Mouse (Mus musculus): Measurements from ENCODE around the gene Gm28845. TPM values are rescaled to one million over a fixed set of nuclear protein-coding genes. Genes with fewer than 3 reads are reported as not detected.

Gene Gm28845
- total and polyA plus RNA-seq, 3 experiments = not detected

DNA sequence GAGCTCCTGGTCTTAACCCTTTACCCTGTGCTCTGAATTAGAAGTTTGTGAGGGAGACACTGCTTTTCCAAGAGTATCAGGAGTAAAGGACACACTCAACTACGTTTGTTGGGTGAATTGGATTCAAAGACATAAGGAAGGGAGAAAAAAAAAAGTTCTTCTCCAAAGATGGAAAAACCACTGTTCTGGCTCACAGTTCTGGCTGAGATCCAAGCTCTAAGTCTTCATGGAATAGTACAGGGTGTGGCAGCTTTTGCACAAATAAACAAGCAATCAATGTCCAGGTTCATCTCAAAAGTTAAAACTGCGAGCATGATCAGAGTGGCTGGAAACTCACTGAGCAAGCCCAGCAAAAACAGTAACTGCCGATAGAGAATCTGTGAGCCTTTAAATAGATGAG is 28.6 kb upstream of the Gm28845 start:
- Histone ChIP-seq H3K4me3 (ENCODE audit: control insufficient read depth in 1 of 2, insufficient read depth in 1 of 2, low read depth in 2 of 2, low read length in 2 of 2) (no peak overlapping the region), H3K27ac (ENCODE audit: control insufficient read depth, low read depth, low read length) (no peak overlapping the region), H3K9me3 (replicated peaks; ENCODE audit: insufficient read depth, low read length) (no peaks in the 10 kb centered on the region), H3K4me1 (ENCODE audit: control insufficient read depth in 1 of 2, insufficient read depth in 2 of 2, low read length in 2 of 2) (no peaks in the 10 kb centered on the region), H3K27me3 (ENCODE audit: control insufficient read depth in 1 of 2, insufficient read depth in 2 of 2, low read length in 2 of 2) (no peaks in the 10 kb centered on the region), H3K9ac (ENCODE audit: control insufficient read depth, low read depth, low read length, poor library complexity, severe bottlenecking) (no peak overlapping the region), H3K36me3 (ENCODE audit: control insufficient read depth in 1 of 2, insufficient read depth in 2 of 2, low read length in 2 of 2) (no peaks in the 10 kb centered on the region), H3K79me2 (ENCODE audit: control insufficient read depth, insufficient read depth, low read length, poor library complexity) (no peaks in the 10 kb centered on the region)
- no peak for DNase-seq (ENCODE audit: low read depth, low spot score)
- TF ChIP-seq USF2 (IDR thresholded peaks at IDR 0.05; ENCODE audit: borderline replicate concordance in 1 of 2, insufficient read depth in 1 of 2, low read depth in 1 of 2, low read length in 2 of 2) = no peak
- no peak for TF ChIP-seq UBTF (IDR thresholded peaks at IDR 0.05; ENCODE audit: borderline replicate concordance, insufficient read depth, low read depth, low read length)
- no peak for TF ChIP-seq JUND (IDR thresholded peaks at IDR 0.05; ENCODE audit: low read depth, low read length)
- no peak for TF ChIP-seq CTCF (IDR thresholded peaks at IDR 0.05 in 2 of 3, conservative IDR thresholded peaks at IDR 0.05 in 1 of 3; ENCODE audit: control insufficient read depth in 1 of 3, insufficient read depth in 1 of 3, low read depth in 2 of 3, low read length in 3 of 3, poor library complexity in 1 of 3, severe bottlenecking in 1 of 3)
- no peak for TF ChIP-seq SMC3 (IDR thresholded peaks at IDR 0.05; ENCODE audit: low read depth, low read length)
- TF ChIP-seq ZC3H11A (IDR thresholded peaks at IDR 0.05; ENCODE audit: low read depth, low read length) = no peak
- no peak for TF ChIP-seq NRF1 (IDR thresholded peaks at IDR 0.05; ENCODE audit: insufficient read depth, low read depth, low read length, poor library complexity, severe bottlenecking)
- TF ChIP-seq MYB (IDR thresholded peaks at IDR 0.05; ENCODE audit: low read depth, low read length) = no peak
- TF ChIP-seq ETS1 (IDR thresholded peaks at IDR 0.05; ENCODE audit: low read depth, low read length) = no peak
- TF ChIP-seq ZKSCAN1 (IDR thresholded peaks at IDR 0.05; ENCODE audit: low read depth, low read length) = no peak
- TF ChIP-seq TBP (IDR thresholded peaks at IDR 0.05; ENCODE audit: low read depth, low read length) = no peak
- no peak for TF ChIP-seq ELF1 (IDR thresholded peaks at IDR 0.05; ENCODE audit: low read depth, low read length)

DNA sequence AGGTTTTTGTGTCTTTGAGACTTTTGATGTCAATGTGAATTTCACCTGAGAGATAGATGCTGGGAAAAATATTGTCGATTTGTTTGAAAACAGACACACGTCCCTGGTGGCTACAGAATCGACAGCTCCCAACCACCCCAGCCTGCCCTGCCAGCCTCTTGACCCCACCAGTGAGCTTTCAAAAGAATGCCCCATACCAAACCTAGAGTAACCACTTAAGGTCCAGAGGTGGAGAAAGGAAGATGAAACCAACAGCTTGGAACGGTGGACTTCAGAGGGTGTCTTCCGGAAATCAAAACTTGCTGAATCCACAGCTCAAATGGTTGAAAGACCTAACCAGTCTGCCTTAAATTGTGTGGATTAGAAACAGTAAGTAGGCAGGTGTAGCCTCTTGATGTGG is 28.0 kb upstream of the Gm28845 start:
- Histone ChIP-seq H3K4me3 (ENCODE audit: control insufficient read depth in 1 of 2, insufficient read depth in 1 of 2, low read depth in 2 of 2, low read length in 2 of 2) (no peak overlapping the region), H3K9ac (ENCODE audit: control insufficient read depth, low read depth, low read length, poor library complexity, severe bottlenecking) (no peak overlapping the region), H3K4me1 (ENCODE audit: control insufficient read depth in 1 of 2, insufficient read depth in 2 of 2, low read length in 2 of 2) (no peaks in the 10 kb centered on the region), H3K27ac (ENCODE audit: control insufficient read depth, low read depth, low read length) (no peak overlapping the region), H3K9me3 (replicated peaks; ENCODE audit: insufficient read depth, low read length) (no peaks in the 10 kb centered on the region), H3K27me3 (ENCODE audit: control insufficient read depth in 1 of 2, insufficient read depth in 2 of 2, low read length in 2 of 2) (no peaks in the 10 kb centered on the region), H3K36me3 (ENCODE audit: control insufficient read depth in 1 of 2, insufficient read depth in 2 of 2, low read length in 2 of 2) (no peaks in the 10 kb centered on the region), H3K79me2 (ENCODE audit: control insufficient read depth, insufficient read depth, low read length, poor library complexity) (no peaks in the 10 kb centered on the region)
- no peak for DNase-seq (ENCODE audit: low read depth, low spot score)
- TF ChIP-seq USF1 (IDR thresholded peaks at IDR 0.05; ENCODE audit: low read depth, low read length) (no peak), RCOR1 (IDR thresholded peaks at IDR 0.05; ENCODE audit: low read depth, low read length) (no peak), ZNF384 (IDR thresholded peaks at IDR 0.05; ENCODE audit: low read depth, low read length) (no peak), ZC3H11A (IDR thresholded peaks at IDR 0.05; ENCODE audit: low read depth, low read length) (no peak), TAL1 (IDR thresholded peaks at IDR 0.05; ENCODE audit: low read length) (no peak), BHLHE40 (IDR thresholded peaks at IDR 0.05; ENCODE audit: borderline replicate concordance, low read depth, low read length) (no peak), MXI1 (IDR thresholded peaks at IDR 0.05; ENCODE audit: low read depth, low read length) (no peak)

Measured in MEL (cell line).